Mouse (Mus musculus) spleen, embryonic (tissue): ENCODE measurements at regions not wholly inside any gene's neighbourhood (a gene's known extent, or its start where the extent isn't known, plus 50 kb on each side); places are given as distances from the start of the nearest gene placed in this dataset.

Experiments
- CTCF ChIA-PET: fragments of 350-600 bp; sonication (Branson Sonifier 250); formaldehyde crosslinking; loops from one replicate; lab custom pipeline; 2022; lab: Charles Lee

DNA sequence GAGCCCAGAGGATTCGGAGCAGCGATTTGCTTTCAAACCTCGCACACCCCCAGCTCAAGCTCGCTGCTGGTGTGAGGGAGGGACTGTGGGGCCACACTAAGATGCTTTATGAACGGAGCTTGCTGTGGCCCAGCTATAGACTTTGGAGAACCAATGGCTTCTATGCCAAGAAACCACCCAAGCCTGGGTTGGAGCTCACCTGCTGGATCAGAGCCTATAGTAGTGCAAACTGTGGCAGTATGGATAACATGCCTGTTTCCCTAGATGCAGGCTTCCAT, 142.5 kb upstream of the A230072I06Rik start:
- CTCF ChIA-PET = no interaction called here

DNA sequence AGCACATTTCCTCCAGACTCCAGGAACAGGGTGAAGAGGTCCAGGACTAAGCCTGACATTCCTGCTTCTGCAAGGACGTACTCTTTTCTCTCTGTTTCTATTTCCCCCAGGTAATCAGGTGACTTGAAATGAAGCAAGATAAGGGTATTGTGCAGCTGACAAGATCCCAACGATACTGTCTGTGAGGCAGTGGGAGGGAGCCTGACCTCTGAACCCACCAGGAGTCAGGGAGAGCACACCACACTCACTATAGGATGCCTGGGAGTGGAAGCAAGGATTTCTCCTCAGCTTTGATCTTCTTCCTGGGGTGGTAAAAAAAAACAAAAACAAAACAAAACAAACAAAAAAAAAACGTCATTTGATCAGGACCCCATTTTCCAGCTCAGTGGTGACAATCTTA, 141.1 kb upstream of the A230072I06Rik start:
- CTCF ChIA-PET = no interaction called here

DNA sequence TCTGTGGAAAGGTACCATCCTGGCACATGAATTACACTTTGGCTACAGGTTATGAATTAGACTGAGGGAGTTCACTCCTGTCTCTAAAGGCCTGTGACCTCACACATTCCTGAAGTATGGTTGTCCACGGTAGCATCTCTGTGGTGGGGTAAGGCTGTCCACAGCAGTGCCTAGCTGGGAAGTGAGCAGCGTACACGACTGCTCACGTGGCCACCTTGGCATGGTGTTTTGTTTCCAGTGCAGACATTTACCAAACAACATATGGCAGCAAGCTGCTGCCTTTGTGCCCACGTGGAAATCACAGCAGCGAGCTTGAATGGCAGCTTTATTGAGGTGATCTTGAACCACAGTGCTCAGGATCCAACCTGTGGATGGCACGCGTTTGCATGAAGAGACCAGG, 140.7 kb upstream of the A230072I06Rik start:
- CTCF ChIA-PET = no interaction called here

DNA sequence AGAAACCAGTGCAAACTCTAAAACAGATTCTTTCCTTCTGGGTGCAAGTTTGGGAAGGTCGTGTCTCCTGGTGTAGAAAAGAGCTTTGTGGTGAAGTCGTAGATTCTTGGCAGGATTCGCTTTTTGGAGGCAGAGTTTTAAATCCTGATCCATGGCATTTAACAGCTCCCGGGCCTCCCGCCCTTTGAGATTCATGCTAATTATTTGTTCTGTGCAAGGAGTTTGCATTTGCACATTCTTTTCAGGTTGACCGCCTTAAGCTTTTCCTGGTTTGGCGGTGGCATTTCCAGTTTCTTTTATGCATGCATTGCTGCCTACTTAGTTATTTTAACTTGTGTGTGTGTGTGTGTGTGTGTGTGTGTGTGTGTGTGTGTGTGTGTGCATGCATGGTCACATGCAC, 126.9 kb upstream of the A230072I06Rik start:
- CTCF ChIA-PET = interaction anchor here (0.6 kb wide), 1 partner anchor 167 kb away, joined by 4 read pairs; no protein-coding TSS in a partner anchor

DNA sequence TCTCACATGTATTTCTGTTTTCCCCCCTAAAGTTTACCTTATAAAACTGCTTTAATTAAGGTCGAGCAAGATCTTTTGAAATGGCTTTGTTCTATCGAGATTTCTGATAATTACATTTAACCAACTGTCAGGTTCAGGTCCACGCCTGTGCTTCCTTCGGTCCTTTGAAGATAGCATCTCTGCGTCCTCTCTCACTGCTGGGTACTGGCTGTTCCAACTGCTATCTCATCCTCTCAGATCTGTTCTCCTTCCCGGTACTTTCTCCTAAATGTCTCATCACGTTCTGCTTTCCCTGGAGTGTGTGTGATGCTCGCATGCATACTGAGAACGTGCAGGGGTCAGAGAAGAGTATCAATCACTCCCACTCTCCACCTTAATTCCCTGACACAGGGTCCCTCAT, 125.8 kb upstream of the A230072I06Rik start:
- CTCF ChIA-PET = no interaction called here

DNA sequence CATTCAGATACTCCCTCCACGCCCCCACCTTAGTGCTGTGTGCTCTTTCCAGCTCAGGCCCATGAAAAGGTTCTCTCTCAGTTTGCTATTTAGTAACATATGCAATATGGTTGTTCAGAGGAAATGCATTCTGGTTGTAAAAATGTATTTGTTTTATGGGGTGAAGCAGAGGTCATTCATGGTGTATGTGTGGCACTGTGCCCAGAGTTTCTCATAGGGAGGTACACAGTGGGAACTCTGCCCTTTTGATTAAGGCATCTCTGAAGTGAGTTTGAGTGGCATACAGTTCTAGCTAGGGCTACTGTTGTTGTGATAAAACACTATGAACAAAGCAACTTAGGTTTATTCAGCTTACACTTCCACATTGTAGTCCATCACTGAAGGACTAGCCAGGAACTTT, 121.7 kb upstream of the A230072I06Rik start:
- CTCF ChIA-PET = no interaction called here

DNA sequence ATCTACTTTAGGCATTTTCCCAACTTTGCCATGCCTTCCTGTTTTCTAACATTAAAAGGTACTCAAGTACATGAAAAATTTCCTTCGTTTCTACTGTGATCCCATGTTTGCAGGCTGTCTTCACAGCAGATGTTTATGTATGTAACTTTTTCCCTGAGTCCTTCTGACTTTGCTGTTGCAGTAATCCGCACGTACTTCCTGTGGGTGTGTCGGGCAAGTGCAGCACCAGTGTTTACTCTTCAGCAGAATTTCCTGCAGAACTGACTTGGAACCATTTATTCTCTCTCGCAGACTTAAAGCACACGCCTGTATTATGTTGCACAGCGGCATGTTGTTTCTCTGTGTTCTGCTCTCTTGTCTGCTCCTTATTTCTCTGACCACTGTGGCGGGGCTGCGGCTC, 120.4 kb upstream of the A230072I06Rik start:
- CTCF ChIA-PET = no interaction called here

DNA sequence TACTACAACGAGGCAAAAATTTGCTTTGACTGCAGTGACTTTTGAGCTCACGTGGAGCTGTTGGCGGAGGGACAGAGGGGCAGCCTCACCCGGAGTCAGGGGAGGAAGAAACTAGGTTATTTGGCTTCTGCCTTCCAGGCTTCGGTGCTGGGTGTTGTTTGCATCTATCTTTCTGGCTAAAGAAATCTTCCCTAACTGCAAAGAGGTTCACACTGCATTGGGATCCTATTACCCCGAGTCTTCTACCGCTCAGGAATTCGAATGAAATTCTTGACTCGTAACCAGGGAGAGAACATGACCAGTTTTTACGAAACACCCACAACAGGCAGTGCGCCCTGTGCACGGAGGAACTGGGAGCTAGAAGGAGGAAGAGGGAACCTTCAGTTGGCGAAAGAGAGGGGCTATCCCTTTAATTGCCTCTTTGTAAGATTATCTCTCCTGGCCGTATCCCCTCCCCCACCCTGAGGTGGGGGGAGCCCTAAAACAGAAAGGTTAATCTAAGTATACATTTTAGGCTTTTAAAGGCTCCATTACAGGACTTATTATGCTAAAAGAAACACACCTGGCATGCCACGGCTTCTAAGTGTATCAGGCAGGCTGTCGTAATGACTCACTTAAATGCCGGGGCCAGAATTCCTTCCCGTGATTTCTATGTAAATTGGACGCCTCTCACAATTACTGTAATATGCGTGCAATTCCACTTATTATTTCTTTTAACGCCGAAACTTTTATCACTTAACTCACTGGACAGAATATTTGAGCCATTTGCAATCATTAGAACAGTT, 115.5 kb upstream of the A230072I06Rik start:
- CTCF ChIA-PET = no interaction called here

DNA sequence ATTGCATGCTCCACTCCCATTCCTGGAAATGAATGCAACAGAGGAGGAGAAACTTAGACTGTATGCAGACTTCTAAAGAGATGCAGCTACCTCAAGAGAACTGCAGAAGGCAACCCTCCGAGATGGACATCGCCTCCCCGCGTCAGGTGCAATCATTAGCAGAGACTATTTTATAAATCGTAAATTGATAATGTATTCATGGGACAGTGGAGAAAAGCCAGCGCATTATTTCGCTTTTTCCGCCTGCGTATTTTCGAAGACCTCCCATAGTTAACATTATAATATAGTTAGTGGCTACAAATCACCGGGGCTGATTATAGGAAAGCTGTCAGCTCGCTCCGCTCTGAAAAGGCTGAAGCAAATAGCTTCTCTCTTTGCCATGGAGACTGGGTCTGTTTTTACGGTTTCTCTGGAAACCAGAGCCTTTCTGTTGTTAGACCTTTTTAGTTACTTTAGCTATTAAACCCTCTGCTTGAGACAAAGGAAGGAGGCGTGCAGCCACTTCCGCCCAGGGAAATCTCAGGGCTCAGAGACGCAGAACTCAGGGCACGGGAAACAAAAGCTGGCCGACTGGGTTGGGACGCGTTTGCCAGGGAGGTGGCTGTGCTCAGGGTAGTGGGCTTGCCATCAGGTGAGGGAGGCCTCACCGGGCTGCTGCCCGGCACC, 113.0 kb upstream of the A230072I06Rik start:
- CTCF ChIA-PET = no interaction called here

DNA sequence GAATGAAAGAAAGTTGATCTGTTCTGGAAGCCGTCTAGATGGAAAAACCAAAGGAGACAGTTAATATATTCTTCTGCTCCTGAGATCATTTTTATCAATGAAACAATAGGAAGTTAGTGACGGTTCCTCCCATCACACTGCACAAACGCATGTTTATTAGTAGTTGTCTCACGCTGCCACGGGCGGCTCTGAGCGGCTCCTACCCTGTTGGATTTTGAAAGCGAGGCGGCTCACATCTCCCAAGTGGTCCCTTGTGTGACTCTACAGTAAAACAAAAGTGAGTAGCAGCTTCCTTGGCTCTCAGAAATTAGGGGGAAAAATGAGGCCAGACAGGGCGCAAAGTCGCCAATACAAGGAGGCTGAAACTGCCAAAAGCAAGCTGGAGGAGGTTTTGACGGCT, 106.8 kb upstream of the A230072I06Rik start:
- CTCF ChIA-PET = no interaction called here

DNA sequence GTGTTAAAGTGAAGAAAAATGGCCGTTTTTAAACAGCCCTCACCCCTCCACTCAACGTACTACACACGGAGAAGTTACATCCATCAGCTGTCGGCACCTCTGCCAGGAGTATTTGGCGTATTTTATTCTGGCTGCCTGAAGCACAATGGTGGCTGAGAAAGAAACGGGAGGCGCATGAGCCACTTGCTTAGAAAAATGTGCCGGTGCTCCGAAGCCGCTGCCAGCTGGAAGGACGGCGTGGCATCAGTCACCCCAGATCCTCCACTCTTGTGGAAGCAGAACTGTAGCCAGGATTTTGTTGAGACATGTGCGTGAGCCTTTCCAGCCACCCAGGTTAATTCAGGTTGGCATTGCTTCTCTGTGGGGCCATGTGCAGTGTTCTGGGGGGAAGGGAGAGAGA, 103.1 kb upstream of the A230072I06Rik start:
- CTCF ChIA-PET = no interaction called here

DNA sequence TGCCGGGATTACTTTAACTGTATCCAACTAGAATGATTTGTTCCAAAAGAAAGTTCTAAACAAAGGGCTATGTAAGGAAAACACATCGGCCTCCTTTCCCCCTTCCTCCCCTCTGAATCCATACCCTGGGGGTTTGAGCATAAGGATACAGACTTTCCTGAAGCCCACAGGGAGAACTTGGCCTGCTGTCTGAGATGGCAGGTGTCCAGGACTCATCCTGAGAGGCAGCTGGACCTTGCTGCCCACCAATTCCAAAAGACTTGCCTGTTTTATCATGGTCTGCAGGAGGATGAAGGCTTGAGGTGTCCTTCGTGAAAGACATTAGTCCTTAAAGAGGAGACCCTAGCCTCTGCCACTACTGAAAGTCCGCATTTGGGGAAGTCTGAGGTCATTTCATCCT, 94.0 kb upstream of the A230072I06Rik start:
- CTCF ChIA-PET = no interaction called here

DNA sequence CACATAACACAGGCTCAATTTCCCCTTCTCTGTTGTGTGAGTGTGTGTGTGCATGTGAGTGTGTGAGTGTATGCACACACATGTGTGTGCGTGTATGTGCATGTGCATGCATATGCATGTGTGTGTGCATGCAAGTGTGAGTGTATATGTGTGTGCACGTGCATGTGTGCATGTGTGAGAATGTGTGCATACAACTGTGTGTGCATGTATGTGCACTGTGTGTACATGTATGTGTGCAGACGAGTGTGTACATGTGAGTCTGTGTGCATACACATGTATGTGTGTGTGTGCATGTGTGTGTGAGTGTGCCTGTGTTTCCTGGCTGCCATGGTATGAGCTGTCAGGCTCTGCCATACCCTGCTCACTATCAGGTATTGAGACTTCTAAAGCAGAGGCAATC, 91.3 kb upstream of the A230072I06Rik start:
- CTCF ChIA-PET = interaction anchor here (0.6 kb wide), 1 partner anchor 957 kb away, joined by 4 read pairs; no protein-coding TSS in a partner anchor

DNA sequence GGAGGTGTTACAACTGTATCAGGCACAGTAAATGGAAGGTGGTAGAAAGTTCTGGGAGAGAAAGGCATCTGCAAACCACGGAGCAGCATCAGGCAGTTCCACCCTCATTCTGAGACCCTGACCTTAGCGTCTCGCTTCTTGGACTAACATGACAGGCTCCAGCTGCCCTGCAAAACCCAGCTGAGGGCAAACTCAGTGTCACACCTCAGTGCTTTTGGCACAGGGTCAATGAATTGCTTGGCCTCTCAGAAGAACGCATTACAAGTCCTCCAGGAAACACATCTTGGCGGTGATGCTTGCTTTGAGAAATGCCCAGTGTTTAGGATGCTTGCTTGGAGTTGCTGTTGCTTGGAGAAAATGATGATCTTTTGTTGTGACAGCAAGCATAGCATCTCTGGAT, 90.2 kb upstream of the A230072I06Rik start:
- CTCF ChIA-PET = no interaction called here

DNA sequence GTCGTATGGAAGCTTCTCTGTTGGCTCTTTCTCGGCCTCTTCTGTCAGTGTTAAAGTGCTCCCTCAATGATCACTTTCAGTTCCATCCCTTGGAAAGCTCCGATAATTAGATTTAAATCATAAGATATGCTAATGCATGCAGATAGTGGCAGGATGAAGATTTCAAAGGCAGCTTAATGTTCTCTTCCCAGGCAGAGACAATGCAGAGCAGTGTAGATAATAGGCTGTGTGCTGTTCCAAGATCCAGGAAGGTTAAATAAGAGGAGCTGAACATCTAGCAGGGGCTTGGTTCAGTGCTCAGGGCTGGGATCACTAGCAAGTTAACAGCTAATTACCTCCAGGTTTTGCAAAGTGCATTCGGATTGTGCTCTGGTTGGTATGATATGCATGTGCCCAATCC, 89.7 kb upstream of the A230072I06Rik start:
- CTCF ChIA-PET = no interaction called here

DNA sequence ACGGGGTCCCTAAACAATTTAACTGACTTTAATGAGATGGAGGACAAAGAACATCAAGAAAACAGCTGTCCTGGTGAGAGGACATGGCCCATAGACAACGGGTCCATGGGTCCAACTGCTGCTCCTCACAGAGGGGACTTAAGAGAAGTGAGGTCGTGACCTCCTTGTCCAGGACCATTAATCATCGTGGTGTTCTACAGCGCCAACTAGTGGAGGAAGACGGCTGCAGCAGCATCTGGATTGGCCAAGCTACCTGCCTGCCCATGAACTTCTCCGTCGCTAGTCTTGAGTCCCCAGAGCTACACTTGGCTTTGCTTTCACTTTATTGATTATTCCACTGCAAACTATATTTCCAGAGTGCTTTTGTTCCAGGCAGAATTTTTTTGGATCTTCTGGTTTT, 86.6 kb upstream of the A230072I06Rik start:
- CTCF ChIA-PET = no interaction called here

DNA sequence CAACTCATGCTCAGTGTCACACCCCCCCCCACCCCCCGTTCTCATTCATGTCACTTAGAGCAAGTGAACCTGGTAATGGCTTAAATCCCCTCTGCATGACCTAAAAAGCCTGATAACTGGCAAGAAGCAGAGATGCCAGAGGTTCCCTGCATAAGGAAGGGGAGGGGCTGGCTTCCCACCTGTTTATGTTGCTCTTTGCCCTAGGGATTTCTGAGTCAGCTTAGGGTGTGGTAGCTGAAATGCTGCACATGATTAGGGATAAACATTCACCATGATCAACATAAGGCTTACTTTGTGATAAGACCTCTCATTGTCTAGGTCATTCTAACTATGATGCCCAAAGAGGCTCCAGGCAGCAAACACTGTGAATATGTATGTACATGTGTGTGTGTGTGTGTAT, 72.7 kb upstream of the A230072I06Rik start:
- CTCF ChIA-PET = no interaction called here

DNA sequence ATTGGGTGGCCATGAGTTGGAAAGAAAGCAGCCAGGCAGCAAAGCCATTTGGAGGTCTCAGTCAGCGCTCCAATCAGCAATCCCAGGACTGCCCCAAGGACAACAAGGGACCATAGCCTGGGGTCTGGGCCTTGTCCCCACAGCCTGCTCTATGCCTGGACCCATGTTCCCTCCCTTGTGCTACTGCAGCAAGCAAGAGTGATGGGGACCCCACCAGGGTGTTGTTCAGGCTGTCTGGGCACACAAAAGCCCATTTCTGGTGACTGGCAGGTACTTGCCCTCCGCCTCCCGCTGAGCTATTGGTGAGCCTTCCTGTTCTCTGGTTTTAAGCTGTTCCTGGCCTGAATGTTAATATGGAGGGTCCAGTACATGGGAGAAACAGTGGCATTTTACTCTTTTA, 71.2 kb upstream of the A230072I06Rik start:
- CTCF ChIA-PET = interaction anchor here (0.5 kb wide), 1 partner anchor 9 kb away, joined by 5 read pairs; no protein-coding TSS in a partner anchor

DNA sequence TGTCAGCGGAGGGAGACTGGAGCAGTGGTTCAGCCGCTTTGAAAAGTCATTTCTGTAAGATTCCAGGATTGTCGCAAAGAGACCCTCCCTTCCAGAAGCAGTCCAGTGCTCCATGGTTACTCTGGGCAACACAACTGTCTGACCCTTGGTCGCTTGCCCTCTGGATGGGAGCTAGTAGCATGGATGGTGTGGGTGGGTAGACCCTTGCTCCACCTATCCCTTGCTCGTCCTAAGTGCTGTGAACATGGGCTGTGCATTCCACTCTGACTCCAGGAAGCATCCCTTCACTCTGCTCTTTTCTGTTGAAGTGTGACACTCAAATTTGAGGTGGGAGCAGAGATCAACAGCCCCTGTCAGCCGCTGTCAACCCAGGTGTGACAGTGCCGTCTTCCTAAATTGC, 64.8 kb upstream of the A230072I06Rik start:
- CTCF ChIA-PET = no interaction called here

DNA sequence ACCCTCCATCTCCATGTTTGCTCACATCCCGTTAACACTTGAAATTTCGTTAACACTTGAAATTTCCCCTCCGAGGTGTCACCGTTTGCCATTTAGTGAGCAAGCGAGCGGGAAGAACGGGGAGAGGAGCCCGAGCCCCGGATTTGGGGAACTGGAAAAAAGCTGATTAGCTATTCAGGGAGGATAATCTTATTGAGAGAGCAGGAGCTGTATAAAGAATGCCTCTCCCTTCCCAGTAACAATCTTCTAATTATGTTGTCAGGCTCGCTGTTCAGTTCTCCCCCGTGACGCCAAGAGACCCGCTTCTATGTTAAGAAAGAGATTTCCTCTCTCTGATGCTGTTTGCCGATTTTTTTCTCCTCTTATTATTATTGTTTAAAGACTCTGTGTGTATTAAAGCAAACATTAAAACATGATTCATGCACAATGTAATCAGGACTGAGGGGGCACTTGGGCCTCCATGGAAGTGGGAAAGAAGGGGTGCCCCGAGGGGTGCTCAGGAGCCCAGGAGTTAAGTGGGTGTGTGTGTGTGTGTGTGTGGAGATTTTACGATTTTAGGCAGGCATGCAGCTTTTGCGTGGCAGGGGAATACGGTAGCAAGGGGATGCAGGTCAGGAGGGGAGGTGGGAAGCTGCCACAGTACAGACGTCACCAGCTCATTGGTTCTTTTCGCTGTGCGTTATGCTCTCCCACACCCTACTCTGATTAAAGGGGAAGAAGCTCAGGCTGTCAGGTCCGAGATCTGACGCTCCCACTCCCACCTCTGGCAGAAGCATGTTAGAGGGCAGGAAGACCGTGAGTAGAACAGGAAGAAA, 64.2 kb upstream of the A230072I06Rik start:
- CTCF ChIA-PET = no interaction called here

DNA sequence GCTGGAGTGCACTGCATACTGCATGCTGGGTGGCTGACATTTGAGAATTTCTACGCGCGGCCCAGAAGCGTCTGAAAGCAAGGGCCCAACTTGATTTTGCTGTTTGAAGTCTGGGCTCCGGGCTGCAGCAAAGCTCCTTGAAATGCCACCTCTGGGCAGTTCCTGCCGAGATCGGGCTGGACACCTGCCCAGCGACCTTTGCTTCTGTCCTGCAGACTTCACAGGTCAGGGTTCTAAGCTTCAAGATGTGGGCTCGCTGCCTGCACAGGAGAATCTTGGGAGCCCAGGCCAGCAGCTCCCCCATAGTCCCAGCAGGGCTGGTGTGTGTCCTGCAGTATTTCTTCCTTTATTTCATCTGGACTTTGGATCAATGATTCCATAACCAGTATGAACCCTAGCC, 57.1 kb upstream of the A230072I06Rik start:
- CTCF ChIA-PET = no interaction called here

DNA sequence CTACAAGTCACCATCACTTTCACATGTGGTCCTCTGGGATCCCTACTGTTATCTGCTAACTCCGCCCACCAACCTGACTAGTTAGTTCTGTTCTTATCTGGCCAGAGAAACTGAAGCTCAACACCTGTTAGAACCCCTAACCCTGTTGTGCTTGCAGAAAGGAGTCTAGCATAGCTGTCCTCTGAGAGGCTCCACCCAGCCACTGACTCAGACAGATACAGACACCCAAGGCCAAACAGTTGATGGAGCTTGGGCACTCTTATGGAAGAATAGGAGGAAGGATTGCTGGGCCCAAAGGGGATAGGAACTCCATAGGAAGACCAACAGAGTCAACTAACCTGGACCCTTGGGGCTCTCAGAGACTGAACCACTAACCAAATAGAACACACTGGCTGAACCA, 55.2 kb upstream of the A230072I06Rik start:
- CTCF ChIA-PET = no interaction called here
